Mouse (Mus musculus) bone marrow, adult 2 months (tissue): ENCODE measurements around the gene Acsm2. TPM values are rescaled to one million over a fixed set of nuclear protein-coding genes. Genes with fewer than 3 reads are reported as not detected.

ENCODE experiments used
- H3K27ac ChIP-seq: fragments of 200-500 bp; 2 replicates; pipeline ENCODE4 v1.5.1; 2012; ENCODE audit warnings: low read depth, mild to moderate bottlenecking, control low read depth, inconsistent platforms, low read length; ENCODE audit not compliant: control insufficient read depth, poor library complexity, insufficient read depth
- H3K4me1 ChIP-seq: fragments of 200-500 bp; 2 replicates; pipeline ENCODE4 v1.6.1; 2011; ENCODE audit warnings: low read length; ENCODE audit not compliant: control insufficient read depth, insufficient read depth
- H3K4me3 ChIP-seq: fragments of 200-500 bp; replicated peaks from 2 replicates; pipeline ENCODE3; 2011; ENCODE audit warnings: mild to moderate bottlenecking, low read depth, low read length, control low read depth; ENCODE audit not compliant: control insufficient read depth
- CTCF ChIP-seq: fragments of 200-500 bp; IDR thresholded peaks from 2 replicates; pipeline ENCODE4 v1.5.1; 2011; ENCODE audit warnings: low read length, control low read depth; ENCODE audit not compliant: control insufficient read depth, insufficient read depth
- POLR2A ChIP-seq: fragments of 200-500 bp; IDR thresholded peaks from 2 replicates; pipeline ENCODE4 v1.6.1; 2011; ENCODE audit warnings: low read depth, mild to moderate bottlenecking, control low read depth, low read length, borderline replicate concordance; ENCODE audit not compliant: control insufficient read depth
- WGBS: fragments of 180-500 bp; shearing (Covaris S2); methylation state at CpG from one replicate; pipeline ENCODE4 v1.1.7; 2018; 5-methylcytosine and 5-hydroxymethylcytosine counted together
- polyA plus RNA-seq: library from polyadenylated mRNA; stranded (reverse); fragments of >200 nt; gene quantifications from 2 replicates; pipeline ENCODE4 v1.2.4, GENCODE M21; 2011; ENCODE audit warnings: low replicate concordance; ENCODE audit not compliant: missing spikeins, insufficient read depth, insufficient read length

The Acsm2 gene
- polyA plus RNA-seq, 1 experiment: 9.7 TPM

GRCm38 (mm10) chr7:119617593-119617992 is 63.5 kb downstream of the Acsm2 start:
- WGBS: 76% methylated on average over 6 of the region's 6 CpGs
- H3K4me1 ChIP-seq: no peaks in the 10 kb centered on the region
- H3K4me3 ChIP-seq: no peak overlapping the region
- no peak for TF ChIP-seq CTCF
- TF ChIP-seq POLR2A: no peak
- no peak overlapping the region; the same call in 1 of the 2 replicates for H3K27ac ChIP-seq

GRCm38 (mm10) chr7:119618209-119618935 is 64.2 kb downstream of the Acsm2 start:
- H3K4me1 ChIP-seq: no peaks in the 10 kb centered on the region
- WGBS: 38% methylated on average over 4 of the region's 4 CpGs
- no peak overlapping the region for H3K4me3 ChIP-seq

GRCm38 (mm10) chr7:119620157-119620556 is 66.0 kb downstream of the Acsm2 start:
- H3K27ac ChIP-seq: no peak overlapping the region
- TF ChIP-seq POLR2A: no peak
- TF ChIP-seq CTCF: no peak
- H3K4me1 ChIP-seq: no peaks in the 10 kb centered on the region

More at GRCm38 (mm10) chr7:119618209-119618935, 64.2 kb downstream of the Acsm2 start:
- no peak overlapping the region for H3K27ac ChIP-seq
- TF ChIP-seq POLR2A (no peak), CTCF (no peak)

GRCm38 (mm10) chr7:119638773-119639172 is 84.6 kb downstream of the Acsm2 start:
- H3K4me1 ChIP-seq: no peaks in the 10 kb centered on the region
- TF ChIP-seq POLR2A: no peak
- no peak for TF ChIP-seq CTCF
- H3K4me3 ChIP-seq: no peak overlapping the region

More at GRCm38 (mm10) chr7:119620157-119620556, 66.0 kb downstream of the Acsm2 start:
- H3K4me3 ChIP-seq: no peak overlapping the region

GRCm38 (mm10) chr7:119642307-119642706 is 88.2 kb downstream of the Acsm2 start:
- Histone ChIP-seq H3K27ac (no peak overlapping the region), H3K4me3 (no peak overlapping the region), H3K4me1 (no peaks in the 10 kb centered on the region)
- TF ChIP-seq POLR2A: no peak
- TF ChIP-seq CTCF: no peak
- WGBS: 72% methylated on average over 5 of the region's 5 CpGs

More at GRCm38 (mm10) chr7:119638773-119639172, 84.6 kb downstream of the Acsm2 start:
- H3K27ac ChIP-seq: no peak overlapping the region

Other genes starting within 250 kb of the Acsm2 start
- gene Gp2, start 95.1 kb upstream of the Acsm2 start, polyA plus RNA-seq: not detected in 2 replicates
- 3.4 TPM in 1 of 2 replicates, not detected in the other for gene Umod, start 75.1 kb upstream of the Acsm2 start, polyA plus RNA-seq
- gene Acsm5, start 34.9 kb upstream of the Acsm2 start, polyA plus RNA-seq: not detected in 2 replicates
- not detected in 2 replicates for gene Pdilt, start 30.9 kb upstream of the Acsm2 start, polyA plus RNA-seq
- gene Acsm1, start 52.7 kb downstream of the Acsm2 start, polyA plus RNA-seq: 0.95 and 2.4 TPM in 2 replicates
- not detected in 2 replicates for gene Acsm4, start 135.7 kb downstream of the Acsm2 start, polyA plus RNA-seq
- 12.6 and 14.6 TPM in 2 replicates for gene Thumpd1, start 166.5 kb downstream of the Acsm2 start, polyA plus RNA-seq
- gene Acsm3, start 206.6 kb downstream of the Acsm2 start, polyA plus RNA-seq: 1.3 TPM in 1 of 2 replicates, not detected in the other
- 27.0 and 47.9 TPM in 2 replicates for gene Rexo5, start 239.7 kb downstream of the Acsm2 start, polyA plus RNA-seq
- gene Eri2, start 239.7 kb downstream of the Acsm2 start, polyA plus RNA-seq: 5.1 and 7.1 TPM in 2 replicates